Mouse (Mus musculus) natural killer cell, adult 2 months (primary cell): ENCODE measurements around the gene Myo3b.
"Not testable (repeated sequence)": the region's sequence is repeated elsewhere in the genome, so short reads cannot be mapped to it uniquely, and the experiment has no call there.

Experiments used
- DNase-seq, 2 experiments: peaks; one replicate each; pipeline ENCODE4 v3.0.0; 2022; ENCODE audit warnings: low spot score in 2 of 2

Myo3b gene

GRCm38 (mm10) chr2:70195418-70196248 lies 156.7 kb downstream of the Myo3b start:
- DNase-seq: no peak

GRCm38 (mm10) chr2:70201796-70202555 lies 163.1 kb downstream of the Myo3b start:
- no peak for DNase-seq

GRCm38 (mm10) chr2:70202578-70203167 lies 163.7 kb downstream of the Myo3b start:
- DNase-seq: no peak

DNA sequence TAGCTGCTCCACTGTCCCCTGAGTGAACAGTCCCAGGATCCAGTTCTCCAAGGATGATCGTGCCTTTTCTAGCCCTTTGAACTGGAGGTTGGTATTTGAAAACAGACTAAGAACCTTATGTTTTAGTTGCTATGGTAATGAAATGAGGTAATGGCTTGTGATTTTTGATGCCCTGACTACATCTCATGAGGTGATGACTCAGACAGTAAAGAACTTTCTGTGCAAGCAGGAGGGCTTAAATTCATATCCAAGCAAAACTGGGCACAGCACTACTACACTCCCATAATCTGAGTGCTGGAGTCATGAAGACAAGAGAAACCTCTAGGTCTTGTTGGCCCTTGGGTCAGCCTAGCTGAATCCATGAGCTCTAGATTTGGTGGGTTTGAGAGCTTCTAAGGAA lies 169.5 kb downstream of the Myo3b start:
- DNase-seq: no peak

- no peak for DNase-seq
These were observed 170.9 kb downstream of the Myo3b start for GRCm38 (mm10) chr2:70209790-70210189.

- no peak for DNase-seq
These were observed 171.8 kb downstream of the Myo3b start for GRCm38 (mm10) chr2:70210427-70211332.

DNA sequence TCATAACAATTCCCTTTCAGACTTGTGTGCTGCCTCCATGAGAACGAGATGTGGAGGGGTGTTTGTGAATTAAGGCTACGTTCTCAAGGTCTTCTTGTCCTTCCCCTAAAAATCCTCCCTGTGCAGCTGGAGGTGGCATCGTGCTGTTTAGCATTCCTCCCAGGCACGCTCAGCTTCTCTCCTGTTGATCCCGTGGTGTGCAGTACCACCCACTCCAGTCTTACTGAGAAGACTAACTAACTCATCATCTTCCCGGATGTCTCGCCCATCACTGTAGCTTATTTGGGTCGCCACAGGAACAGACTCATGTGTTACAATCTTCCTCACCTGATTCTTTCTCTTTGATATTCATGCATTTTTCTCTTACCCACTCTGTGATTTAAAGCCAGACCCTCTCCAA lies 175.5 kb downstream of the Myo3b start:
- DNase-seq: no peak

DNA sequence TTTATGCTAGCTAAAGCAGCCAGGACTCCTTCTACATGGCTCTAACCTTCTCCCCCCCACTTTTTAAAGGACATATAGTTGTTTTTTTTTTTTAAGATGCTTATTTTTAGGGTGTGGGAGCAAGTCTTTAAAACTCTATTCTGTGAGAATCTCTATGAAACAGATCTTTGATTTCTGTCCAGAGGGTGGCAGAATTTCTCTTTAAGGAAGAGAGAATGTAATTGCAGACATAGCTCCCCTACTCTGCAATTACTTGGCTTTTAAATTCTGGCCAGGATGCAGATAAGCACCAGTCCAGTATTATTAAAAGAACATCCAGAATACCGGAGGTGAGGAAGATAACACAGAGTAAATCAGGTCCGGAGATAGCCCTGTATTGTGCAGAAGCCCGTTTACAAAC lies 178.9 kb downstream of the Myo3b start:
- no peak for DNase-seq

DNA sequence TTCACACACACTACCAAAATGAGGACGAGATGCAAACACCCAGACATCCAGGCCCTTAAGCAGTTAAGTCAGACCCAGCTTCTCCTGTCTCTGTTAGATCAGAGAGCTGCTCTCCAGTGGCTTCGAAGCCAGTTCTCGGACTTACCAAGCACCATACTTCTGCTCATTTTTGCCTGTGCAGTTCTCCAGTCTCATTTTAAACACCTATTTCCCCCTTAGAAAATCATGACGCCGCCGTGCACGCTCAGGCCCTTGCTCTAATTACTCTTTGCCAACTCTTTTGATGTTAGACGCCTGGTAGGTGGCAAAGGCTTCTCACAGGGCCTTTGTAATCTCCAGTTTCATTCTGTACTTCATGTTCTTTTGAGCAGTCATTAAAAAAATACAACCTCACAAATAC lies 179.5 kb downstream of the Myo3b start:
- no peak for DNase-seq

- DNase-seq: peak in 1 of 2 experiments; percentile 2
These were observed 187.8 kb downstream of the Myo3b start for GRCm38 (mm10) chr2:70226679-70227078.

- not testable (repeated sequence) for DNase-seq
These were observed 195.5 kb downstream of the Myo3b start for GRCm38 (mm10) chr2:70234450-70234849.

DNA sequence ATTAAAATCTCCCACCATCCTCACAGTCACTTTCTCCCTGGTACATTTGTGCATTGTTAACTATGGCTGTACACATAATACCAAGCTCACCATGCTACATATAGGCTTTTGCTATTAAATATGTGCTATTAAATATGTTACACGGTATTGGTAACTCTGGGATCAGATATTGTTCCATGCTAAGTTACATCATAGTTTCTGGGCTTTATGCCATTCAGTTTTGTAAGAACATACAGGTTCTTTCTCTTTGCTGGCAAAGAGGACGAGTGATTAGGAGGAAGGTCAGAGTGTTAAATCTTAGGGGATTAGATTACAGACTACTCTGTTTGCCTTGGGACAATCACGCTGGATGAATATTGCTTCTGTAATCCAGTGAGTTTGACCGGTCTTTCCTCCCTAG lies 207.1 kb downstream of the Myo3b start:
- no peak for DNase-seq

GRCm38 (mm10) chr2:70248616-70249015 lies 209.7 kb downstream of the Myo3b start:
- no peak for DNase-seq

DNA sequence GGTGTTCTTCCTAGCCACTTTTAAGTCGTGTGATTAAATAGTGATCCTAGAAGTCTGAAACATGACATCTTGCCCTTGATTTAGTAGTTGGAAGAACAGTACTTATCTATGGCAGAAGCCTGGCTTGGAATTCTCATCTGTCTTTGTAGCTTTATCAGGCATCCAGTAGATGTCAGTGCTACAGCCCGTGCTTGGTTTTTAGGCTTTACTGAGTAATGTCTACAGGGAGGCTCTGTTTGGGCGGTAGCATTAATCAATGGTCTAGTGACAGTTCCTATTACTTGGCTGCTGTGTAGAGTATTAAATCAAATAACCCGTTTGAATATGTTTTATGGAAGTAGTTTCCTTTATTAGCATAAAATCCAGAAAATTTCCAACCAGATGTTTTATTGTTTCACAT lies 210.9 kb downstream of the Myo3b start:
- DNase-seq: no peak

DNA sequence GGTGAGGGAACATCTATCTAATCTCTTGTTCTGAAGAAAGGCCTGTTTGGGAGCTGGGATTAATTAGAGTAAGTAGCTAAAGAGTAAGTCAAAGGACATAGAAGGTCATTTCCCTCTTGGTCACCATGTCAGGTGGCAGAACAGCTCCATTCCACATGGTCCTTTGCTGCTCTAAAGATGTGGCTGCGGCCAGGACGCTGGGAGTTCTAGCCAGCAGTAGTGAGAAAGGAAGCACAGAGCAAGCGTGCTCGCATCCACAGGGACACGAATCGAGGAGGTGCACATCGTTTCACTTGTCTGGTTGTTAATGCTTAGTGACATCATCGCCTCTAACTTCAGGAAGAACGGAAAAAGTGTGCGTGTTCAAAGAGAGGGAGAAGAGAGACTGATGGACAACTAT lies 212.3 kb downstream of the Myo3b start:
- DNase-seq: no peak

GRCm38 (mm10) chr2:70259357-70260000 lies 220.6 kb downstream of the Myo3b start:
- DNase-seq: no peak

GRCm38 (mm10) chr2:70260646-70261195 lies 221.8 kb downstream of the Myo3b start:
- no peak for DNase-seq

DNA sequence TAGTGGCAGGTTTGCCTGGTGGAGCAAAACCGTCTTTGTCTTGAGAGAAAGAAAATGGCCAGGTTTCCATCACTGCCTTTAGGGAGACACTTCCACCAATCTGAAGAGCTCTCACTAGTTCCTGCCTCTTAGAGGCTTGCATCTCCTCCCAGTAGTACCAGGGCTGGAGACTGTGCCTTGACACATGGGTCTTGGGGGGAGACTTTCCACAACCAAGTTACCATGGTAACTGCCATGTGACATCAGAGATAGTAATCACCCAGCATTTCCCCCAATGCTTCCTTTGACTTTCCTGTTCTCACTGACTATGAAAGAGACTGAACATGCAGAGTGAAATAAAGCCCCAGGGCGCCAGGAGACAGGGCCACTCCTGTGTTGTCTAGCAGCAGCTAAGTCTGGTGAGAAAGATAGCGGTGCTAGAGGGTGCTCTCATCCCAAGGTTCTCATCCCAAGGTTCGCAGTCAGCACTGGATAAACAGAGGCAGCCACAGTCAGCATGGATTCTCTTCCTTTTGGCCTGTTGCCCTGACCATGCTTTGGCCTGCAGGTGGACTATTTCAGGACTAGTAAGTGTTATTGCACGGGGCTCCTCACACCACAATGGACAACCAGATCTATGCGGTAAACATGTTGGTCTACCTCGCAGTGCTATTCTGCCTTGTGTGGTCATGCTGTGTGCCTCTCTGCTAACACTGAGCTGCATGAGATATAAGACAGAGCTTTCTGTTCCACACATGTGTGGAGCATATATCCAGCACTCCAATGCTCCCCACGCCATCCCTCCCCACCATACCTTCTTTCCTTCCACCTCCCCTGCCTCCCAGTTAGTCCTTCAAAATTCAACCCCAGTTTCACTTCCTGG lies 223.0 kb downstream of the Myo3b start:
- no peak for DNase-seq

DNA sequence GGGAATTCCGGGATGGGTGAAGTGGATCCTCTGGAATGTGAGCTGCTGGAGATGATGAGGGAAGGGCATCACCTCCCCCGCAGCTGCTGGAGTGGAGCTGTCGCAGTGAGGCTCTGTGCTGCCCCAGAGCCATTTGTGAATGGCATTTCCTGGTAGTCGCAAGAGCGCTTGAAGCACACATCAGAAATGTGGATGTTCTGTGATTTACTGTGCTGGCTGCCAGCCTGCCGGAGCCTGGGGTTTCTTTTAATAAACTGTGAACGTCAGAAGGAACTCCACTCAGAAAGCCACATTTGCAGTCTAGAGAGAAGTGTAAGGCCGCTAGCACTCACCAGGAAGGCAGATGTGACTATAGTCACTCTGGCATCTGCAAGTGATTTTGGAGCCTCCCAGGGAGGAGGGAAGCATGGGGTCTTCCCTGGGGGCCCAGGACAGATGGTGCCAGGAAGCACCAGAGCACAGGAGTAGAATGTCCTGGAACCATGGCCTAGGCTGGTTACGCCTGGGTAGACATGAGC lies 223.7 kb downstream of the Myo3b start:
- DNase-seq: no peak
